Mouse (Mus musculus): Measurements from ENCODE around the gene Jkamp.

GRCm38 (mm10) chr12:72104027-72104426 is 18.6 kb downstream of the Jkamp start:
- TF ChIP-seq POLR2A (IDR thresholded peaks at IDR 0.05; ENCODE audit: control insufficient read depth in 1 of 2, insufficient read depth in 1 of 2, low read depth in 1 of 2, low read length in 2 of 2, poor library complexity in 1 of 2) (no peak), NRF1 (IDR thresholded peaks at IDR 0.05; ENCODE audit: insufficient read depth, low read depth, low read length, poor library complexity, severe bottlenecking) (no peak)
